Mouse (Mus musculus) heart, postnatal 36 days (tissue): ENCODE results near the gene Dedd2. TPM values are rescaled to one million over a fixed set of nuclear protein-coding genes. Genes with fewer than 3 reads are reported as not detected.

Experiments used
- microRNA-seq, 2 experiments: library from miRNA; unstranded; fragments of <30 nt; microRNA quantifications; one replicate each; pipeline ENCODE4 v1.2.0; 2021; ENCODE audit warnings: borderline number of aligned reads in 2 of 2
- total RNA-seq, 2 experiments: library from RNA; stranded (reverse); gene quantifications; 2 replicates each; pipeline ENCODE4 v1.2.3; 2021

Gene Dedd2
- total RNA-seq, 2 experiments from 2014 or later: 17.3 to 22.2 TPM

Small RNAs within 50 kb of the gene (microRNA-seq; reads per million reads assigned to microRNA genes)
- gene Mir7048: 0 reads per million in 2 experiments

Other genes with a start within 250 kb of the Dedd2 start
- 100 to 1,000 TPM; 305 to 326 TPM for gene Rabac1, start 247.9 kb downstream of the Dedd2 start, total RNA-seq
- gene Atp1a3, start 214.7 kb downstream of the Dedd2 start, total RNA-seq: under 1 TPM; 0.35 to 0.67 TPM
- gene Grik5, start 148.3 kb downstream of the Dedd2 start, total RNA-seq: 1 to 10 TPM; 4.4 to 5.7 TPM
- gene Zfp574, start 148.0 kb downstream of the Dedd2 start, total RNA-seq: 10 to 100 TPM in 1 of 2 experiments, 1 to 10 TPM in 1; 9.8 to 10.7 TPM
- under 1 TPM; 0.53 to 0.68 TPM for gene Pou2f2, start 40.9 kb downstream of the Dedd2 start, total RNA-seq
- 1 to 10 TPM; 8.9 to 10.0 TPM for gene Zfp526, start 810 bp upstream of the Dedd2 start, total RNA-seq
- gene Gsk3a, start 17.2 kb upstream of the Dedd2 start, total RNA-seq: 10 to 100 TPM; 67.5 to 69.2 TPM
- gene Erf, start 30.1 kb upstream of the Dedd2 start, total RNA-seq: 10 to 100 TPM; 22.3 to 26.2 TPM
- 10 to 100 TPM; 63.7 to 68.7 TPM for gene Cic, start 47.1 kb upstream of the Dedd2 start, total RNA-seq
- 1 to 10 TPM; 3.7 to 5.1 TPM for gene Pafah1b3, start 77.4 kb upstream of the Dedd2 start, total RNA-seq
- not detected for gene Prr19, start 80.8 kb upstream of the Dedd2 start, total RNA-seq
- not detected for gene Tmem145, start 85.5 kb upstream of the Dedd2 start, total RNA-seq
- gene Megf8, start 96.5 kb upstream of the Dedd2 start, total RNA-seq: 10 to 100 TPM; 30.4 to 31.1 TPM
- not detected for gene Cnfn, start 149.1 kb upstream of the Dedd2 start, total RNA-seq
- 10 to 100 TPM; 53.3 to 57.8 TPM for gene Lipe, start 178.1 kb upstream of the Dedd2 start, total RNA-seq
- gene Cxcl17, start 192.3 kb upstream of the Dedd2 start, total RNA-seq: not detected